Mouse (Mus musculus) MEL (cell line): Measurements from ENCODE around the gene Micu1. TPM values are rescaled to one million over a fixed set of nuclear protein-coding genes. Genes with fewer than 3 reads are reported as not detected.

Source experiments
- DNase-seq: peaks from one replicate; pipeline ENCODE4 v3.0.0; 2011; ENCODE audit warnings: low read depth, low spot score
- H3K27ac ChIP-seq: 2 replicates; pipeline ENCODE4 v1.5.1; 2012; ENCODE audit warnings: low read depth, mild to moderate bottlenecking, control low read depth, low read length, moderate library complexity; ENCODE audit not compliant: control insufficient read depth
- H3K27me3 ChIP-seq, 2 experiments: fragments of 150-350 bp in 1 of 2; sonication (generic) in 1 of 2; 2 replicates each; pipeline ENCODE4 v1.6.1; 2012; ENCODE audit warnings: low read length in 2 of 2, mild to moderate bottlenecking in 2 of 2, improper control_type of control experiment in 1 of 2, moderate library complexity in 1 of 2; ENCODE audit not compliant: insufficient read depth in 2 of 2, control insufficient read depth in 1 of 2
- H3K36me3 ChIP-seq, 2 experiments: 2 replicates each; pipeline ENCODE4 v1.6.1; 2012 to 2014; ENCODE audit warnings: low read length in 2 of 2, improper control_type of control experiment in 1 of 2, inconsistent platforms in 1 of 2, mild to moderate bottlenecking in 1 of 2; ENCODE audit not compliant: insufficient read depth in 2 of 2, control insufficient read depth in 1 of 2
- H3K4me1 ChIP-seq, 2 experiments: fragments of 150-350 bp in 1 of 2; sonication (generic) in 1 of 2; 2 replicates each; pipeline ENCODE4 v1.6.1; 2012; ENCODE audit warnings: low read length in 2 of 2, improper control_type of control experiment in 1 of 2, mild to moderate bottlenecking in 1 of 2; ENCODE audit not compliant: insufficient read depth in 2 of 2, control insufficient read depth in 1 of 2
- H3K4me3 ChIP-seq, 2 experiments: fragments of 150-350 bp in 1 of 2; sonication (generic) in 1 of 2; 2 replicates each; pipeline ENCODE4 v1.5.1; 2012; ENCODE audit warnings: low read depth in 2 of 2, low read length in 2 of 2, mild to moderate bottlenecking in 2 of 2, moderate library complexity in 2 of 2, control low read depth in 1 of 2, improper control_type of control experiment in 1 of 2; ENCODE audit not compliant: control insufficient read depth in 1 of 2, insufficient read depth in 1 of 2
- H3K79me2 ChIP-seq: 2 replicates; pipeline ENCODE4 v1.6.1; 2012; ENCODE audit warnings: mild to moderate bottlenecking, low read length, moderate library complexity; ENCODE audit not compliant: control insufficient read depth, poor library complexity, insufficient read depth
- H3K9ac ChIP-seq: 2 replicates; pipeline ENCODE4 v1.6.1; 2012; ENCODE audit warnings: low read depth, mild to moderate bottlenecking, control low read depth, low read length, moderate library complexity; ENCODE audit not compliant: control insufficient read depth, poor library complexity, severe bottlenecking
- H3K9me3 ChIP-seq: fragments of 150-350 bp; sonication (generic); replicated peaks from 2 replicates; pipeline ENCODE4 v1.6.1; 2012; ENCODE audit warnings: mild to moderate bottlenecking, low read length, improper control_type of control experiment, moderate library complexity; ENCODE audit not compliant: insufficient read depth
- CHD1 ChIP-seq: IDR thresholded peaks from 2 replicates; pipeline ENCODE4 v1.6.1; 2012; ENCODE audit warnings: low read depth, mild to moderate bottlenecking, inconsistent platforms, low read length, improper control_type of control experiment
- CTCF ChIP-seq, 3 experiments: IDR thresholded peaks in 2 of 3; conservative IDR thresholded peaks in 1 of 3; 2 replicates each; pipeline ENCODE4 v1.5.1; 2011 to 2012; ENCODE audit warnings: low read length in 3 of 3, low read depth in 2 of 3, mild to moderate bottlenecking in 2 of 3, improper control_type of control experiment in 1 of 3, inconsistent platforms in 1 of 3, mixed read lengths in 1 of 3, moderate library complexity in 1 of 3; ENCODE audit not compliant: control insufficient read depth in 1 of 3, insufficient read depth in 1 of 3, poor library complexity in 1 of 3, severe bottlenecking in 1 of 3
- E2F4 ChIP-seq: IDR thresholded peaks from 2 replicates; pipeline ENCODE4 v1.6.1; 2011; ENCODE audit warnings: low read depth, low read length, improper control_type of control experiment, borderline replicate concordance
- ELF1 ChIP-seq: IDR thresholded peaks from 2 replicates; pipeline ENCODE4 v1.6.1; 2014; ENCODE audit warnings: low read depth, mild to moderate bottlenecking, inconsistent platforms, low read length, improper control_type of control experiment, moderate library complexity
- EP300 ChIP-seq, 2 experiments: IDR thresholded peaks; 2 replicates each; pipeline ENCODE4 v1.6.1; 2011; ENCODE audit warnings: improper control_type of control experiment in 2 of 2, low read length in 2 of 2, low read depth in 1 of 2, mild to moderate bottlenecking in 1 of 2
- ETS1 ChIP-seq: IDR thresholded peaks from 2 replicates; pipeline ENCODE4 v1.6.1; 2012; ENCODE audit warnings: low read depth, mild to moderate bottlenecking, inconsistent platforms, low read length, improper control_type of control experiment, moderate library complexity
- GABPA ChIP-seq: IDR thresholded peaks from 2 replicates; pipeline ENCODE4 v1.6.1; 2012; ENCODE audit warnings: low read depth, mild to moderate bottlenecking, inconsistent platforms, low read length, improper control_type of control experiment, moderate library complexity
- GATA1 ChIP-seq: IDR thresholded peaks from 2 replicates; pipeline ENCODE4 v1.6.1; 2011; ENCODE audit warnings: low read depth, low read length, improper control_type of control experiment
- MAX ChIP-seq: IDR thresholded peaks from 2 replicates; pipeline ENCODE4 v1.6.1; 2011; ENCODE audit warnings: low read length, improper control_type of control experiment
- MYB ChIP-seq: IDR thresholded peaks from 2 replicates; pipeline ENCODE4 v1.6.1; 2011; ENCODE audit warnings: mild to moderate bottlenecking, low read depth, low read length, improper control_type of control experiment
- MYC ChIP-seq: IDR thresholded peaks from 2 replicates; pipeline ENCODE4 v1.6.1; 2011; ENCODE audit warnings: low read depth, mild to moderate bottlenecking, low read length, improper control_type of control experiment, moderate library complexity
- POLR2A ChIP-seq, 2 experiments: IDR thresholded peaks; 2 replicates each; pipeline ENCODE4 v1.6.1; 2011 to 2012; ENCODE audit warnings: low read length in 2 of 2, mild to moderate bottlenecking in 2 of 2, control low read depth in 1 of 2, improper control_type of control experiment in 1 of 2, low read depth in 1 of 2, moderate library complexity in 1 of 2; ENCODE audit not compliant: control insufficient read depth in 1 of 2, insufficient read depth in 1 of 2, poor library complexity in 1 of 2
- POLR2AphosphoS2 ChIP-seq: IDR thresholded peaks from 2 replicates; pipeline ENCODE4 v1.6.1; 2011; ENCODE audit warnings: low read length, improper control_type of control experiment
- RAD21 ChIP-seq: IDR thresholded peaks from 2 replicates; pipeline ENCODE4 v1.6.1; 2011; ENCODE audit warnings: mild to moderate bottlenecking, low read depth, low read length, improper control_type of control experiment
- SIN3A ChIP-seq: IDR thresholded peaks from 2 replicates; pipeline ENCODE4 v1.6.1; 2012; ENCODE audit warnings: low read length, improper control_type of control experiment, inconsistent platforms
- SMC3 ChIP-seq: IDR thresholded peaks from 2 replicates; pipeline ENCODE4 v1.6.1; 2011; ENCODE audit warnings: low read depth, low read length, improper control_type of control experiment
- TAL1 ChIP-seq: IDR thresholded peaks from 2 replicates; pipeline ENCODE4 v1.6.1; 2012; ENCODE audit warnings: mild to moderate bottlenecking, inconsistent platforms, low read length, moderate library complexity, mixed read lengths
- TBP ChIP-seq: IDR thresholded peaks from 2 replicates; pipeline ENCODE4 v1.8.0; 2011; ENCODE audit warnings: low read depth, low read length, improper control_type of control experiment
- UBTF ChIP-seq: IDR thresholded peaks from 2 replicates; pipeline ENCODE4 v1.6.1; 2012; ENCODE audit warnings: low read depth, mild to moderate bottlenecking, inconsistent platforms, low read length, improper control_type of control experiment, moderate library complexity, borderline replicate concordance; ENCODE audit not compliant: insufficient read depth
- USF1 ChIP-seq: IDR thresholded peaks from 2 replicates; pipeline ENCODE4 v1.6.1; 2014; ENCODE audit warnings: low read depth, mild to moderate bottlenecking, inconsistent platforms, low read length, improper control_type of control experiment, moderate library complexity
- ZC3H11A ChIP-seq: IDR thresholded peaks from 2 replicates; pipeline ENCODE4 v1.6.1; 2012; ENCODE audit warnings: low read depth, mild to moderate bottlenecking, inconsistent platforms, low read length, improper control_type of control experiment
- ZKSCAN1 ChIP-seq: IDR thresholded peaks from 2 replicates; pipeline ENCODE4 v1.6.1; 2012; ENCODE audit warnings: low read depth, mild to moderate bottlenecking, inconsistent platforms, low read length, improper control_type of control experiment, moderate library complexity
- ZNF384 ChIP-seq: IDR thresholded peaks from 2 replicates; pipeline ENCODE4 v1.6.1; 2012; ENCODE audit warnings: low read depth, mild to moderate bottlenecking, inconsistent platforms, low read length, improper control_type of control experiment
- polyA plus RNA-seq, 2 experiments: library from polyadenylated mRNA; stranded (reverse) in 1 of 2; unstranded in 1 of 2; fragments of >175 nt in 1 of 2; fragments of >200 nt in 1 of 2; gene quantifications; 2 replicates each; pipeline versions ENCODE4 v1.2.1 to v1.2.4; 2012; ENCODE audit warnings: low replicate concordance in 2 of 2, low read depth in 1 of 2; ENCODE audit not compliant: insufficient read length in 2 of 2, insufficient read depth in 1 of 2, missing spikeins in 1 of 2
- total RNA-seq: library from RNA; depleted of rRNA; stranded (reverse); fragments of 300-350 nt; gene quantifications from 2 replicates; pipeline ENCODE4 v1.2.3, GENCODE M21; 2012

The Micu1 gene
- total and polyA plus RNA-seq, 3 experiments = 18.0 to 26.8 TPM; not detected in 1

- H3K79me2 ChIP-seq = no peaks in the 10 kb centered on the region
- no peaks in the 10 kb centered on the region for H3K9me3 ChIP-seq
- no peaks in the 10 kb centered on the region for H3K36me3 ChIP-seq
- no peak overlapping the region for H3K27ac ChIP-seq
- TF ChIP-seq ZNF384 (no peak), TAL1 (no peak), ZC3H11A (peak; percentile 50), SMC3 (peak; percentile 68), CTCF (IDR thresholded peaks at IDR 0.05 in 2 of 3, conservative IDR thresholded peaks at IDR 0.05 in 1 of 3; ENCODE audit: control insufficient read depth in 1 of 3, insufficient read depth in 1 of 3, low read depth in 2 of 3, low read length in 3 of 3, poor library complexity in 1 of 3, severe bottlenecking in 1 of 3) (peak; percentile 42 to 58 (median 45); a peak in 5 of 6 replicates), RAD21 (peak; percentile 49), CHD1 (no peak), GABPA (no peak)
- DNase-seq = peak; percentile 54
- no peaks in the 10 kb centered on the region for H3K4me1 ChIP-seq
- no peak overlapping the region for H3K9ac ChIP-seq
- no peaks in the 10 kb centered on the region for H3K27me3 ChIP-seq
- H3K4me3 ChIP-seq = no peak overlapping the region
Measured at GRCm38 (mm10) chr10:59787140-59787800, 85.0 kb downstream of the Micu1 start.

DNA sequence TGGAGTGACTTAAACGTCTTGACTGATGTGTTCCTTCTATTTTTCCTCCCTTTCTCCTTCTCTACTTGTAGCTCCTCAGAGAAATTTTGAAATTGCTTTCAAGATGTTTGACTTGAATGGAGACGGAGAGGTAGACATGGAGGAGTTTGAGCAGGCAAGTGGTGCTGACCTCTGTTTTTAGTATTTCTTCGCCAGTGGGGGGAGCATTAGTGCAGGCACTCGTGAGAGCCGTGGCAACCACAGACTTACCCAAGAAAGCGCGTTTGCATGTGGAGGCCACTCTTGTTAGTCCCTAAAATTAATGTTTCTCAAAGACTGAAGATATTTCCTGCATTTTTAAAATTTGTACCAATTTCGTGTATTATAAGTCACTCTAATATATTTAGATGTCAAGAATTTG is 85.6 kb downstream of the Micu1 start:
- H3K27me3 ChIP-seq = no peaks in the 10 kb centered on the region
- H3K27ac ChIP-seq = no peak overlapping the region
- H3K9ac ChIP-seq = no peak overlapping the region
- H3K36me3 ChIP-seq = no peaks in the 10 kb centered on the region
- DNase-seq = no peak
- H3K79me2 ChIP-seq = no peaks in the 10 kb centered on the region
- no peaks in the 10 kb centered on the region for H3K4me1 ChIP-seq
- TF ChIP-seq MYC = no peak
- no peak for TF ChIP-seq USF1
- TF ChIP-seq UBTF = no peak
- no peak for TF ChIP-seq GATA1
- TF ChIP-seq ZKSCAN1 = no peak
- no peak; a peak in 1 of 6 replicates for TF ChIP-seq CTCF (IDR thresholded peaks at IDR 0.05 in 2 of 3, conservative IDR thresholded peaks at IDR 0.05 in 1 of 3; ENCODE audit: control insufficient read depth in 1 of 3, insufficient read depth in 1 of 3, low read depth in 2 of 3, low read length in 3 of 3, poor library complexity in 1 of 3, severe bottlenecking in 1 of 3)
- no peak for TF ChIP-seq SIN3A
- no peak for TF ChIP-seq TAL1
- no peak for TF ChIP-seq E2F4
- TF ChIP-seq MYB = no peak
- no peak for TF ChIP-seq TBP
- TF ChIP-seq POLR2AphosphoS2 = no peak
- TF ChIP-seq POLR2A (IDR thresholded peaks at IDR 0.05; ENCODE audit: control insufficient read depth in 1 of 2, insufficient read depth in 1 of 2, low read depth in 1 of 2, low read length in 2 of 2, poor library complexity in 1 of 2) = no peak
- TF ChIP-seq ZC3H11A = no peak
- TF ChIP-seq ELF1 = no peak
- no peak for TF ChIP-seq EP300 (IDR thresholded peaks at IDR 0.05; ENCODE audit: low read depth in 1 of 2, low read length in 2 of 2)
- TF ChIP-seq MAX = no peak
- TF ChIP-seq ETS1 = no peak
- H3K9me3 ChIP-seq = no peaks in the 10 kb centered on the region
- no peak overlapping the region for H3K4me3 ChIP-seq
